Mouse (Mus musculus) bone marrow macrophage, adult 2 months (primary cell): ENCODE data around the gene Kif1bp.

Source experiments
- CTCF ChIP-seq: IDR thresholded peaks from 2 replicates; pipeline ENCODE4 v1.5.1; 2012; ENCODE audit warnings: low read depth, mild to moderate bottlenecking, low read length, moderate library complexity
- POLR2A ChIP-seq: IDR thresholded peaks from 2 replicates; pipeline ENCODE4 v1.6.1; 2012; ENCODE audit warnings: mild to moderate bottlenecking, low read depth, low read length, borderline replicate concordance

GRCm38 (mm10) chr10:62509032-62509656 is 69.1 kb downstream of the Kif1bp start:
- TF ChIP-seq CTCF (no peak), POLR2A (no peak)
